Mouse (Mus musculus) adrenal gland, adult 8-10 months (tissue): ENCODE measurements around the gene Alyref. TPM values are rescaled to one million over a fixed set of nuclear protein-coding genes. Genes with fewer than 3 reads are reported as not detected.

ENCODE experiments used
- DNase-seq: peaks from one replicate; pipeline ENCODE4 v3.0.0; 2022
- total RNA-seq, 4 experiments: library from RNA; stranded (reverse); gene quantifications; 2 replicates each; pipeline ENCODE4 v1.2.4; 2022

The Alyref gene
- 100 to 1,000 TPM in 1 of 4 experiments, 10 to 100 TPM in 3; 52.1 to 102 (median 72.7) TPM for total RNA-seq

DNA sequence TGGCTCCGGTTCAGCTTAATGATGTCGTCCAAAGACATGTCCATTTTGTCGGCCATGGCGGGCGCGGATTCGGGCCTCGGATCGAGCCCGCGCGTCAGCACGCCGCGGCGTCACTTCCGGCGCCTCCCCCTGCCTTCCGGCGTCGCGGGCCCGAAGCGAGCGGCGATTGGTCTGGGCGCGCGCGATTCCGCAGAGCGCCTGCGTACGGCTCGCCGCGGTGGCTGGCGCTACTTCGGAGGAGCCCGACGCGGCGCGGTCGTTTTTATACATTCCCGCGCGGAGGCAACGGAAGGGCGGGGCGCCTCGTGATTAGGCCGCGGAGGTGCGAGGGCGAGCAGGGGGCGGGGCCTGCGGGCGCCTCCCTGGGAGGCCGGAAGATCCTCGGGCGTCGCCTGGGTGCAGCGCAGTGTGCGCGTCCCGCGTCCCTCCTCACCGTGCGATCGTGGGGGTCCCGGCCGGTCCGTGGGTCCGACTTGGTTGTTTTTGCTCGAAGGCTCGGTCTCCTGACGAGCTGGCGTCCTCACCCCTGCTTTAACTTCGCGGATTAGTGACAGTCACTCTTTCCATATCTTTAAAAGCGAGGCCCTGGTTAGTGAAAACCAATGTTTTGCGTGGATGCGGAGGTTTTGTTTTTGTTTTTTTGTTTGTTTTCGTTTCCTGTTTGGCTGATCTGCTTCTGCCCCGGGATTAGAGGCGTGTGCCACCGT, at the start of gene Alyref, which contains the start of gene Anapc11:
Alyref (minus strand) TSS at position 83 of the 707 bp plus-strand sequence.
Anapc11 (plus strand) TSS at position 139 of the 707 bp plus-strand sequence.
- peak; percentile 89 for DNase-seq

GRCm38 (mm10) chr11:120647047-120647830, 49.1 kb upstream of the Alyref start:
- no peak for DNase-seq

DNA sequence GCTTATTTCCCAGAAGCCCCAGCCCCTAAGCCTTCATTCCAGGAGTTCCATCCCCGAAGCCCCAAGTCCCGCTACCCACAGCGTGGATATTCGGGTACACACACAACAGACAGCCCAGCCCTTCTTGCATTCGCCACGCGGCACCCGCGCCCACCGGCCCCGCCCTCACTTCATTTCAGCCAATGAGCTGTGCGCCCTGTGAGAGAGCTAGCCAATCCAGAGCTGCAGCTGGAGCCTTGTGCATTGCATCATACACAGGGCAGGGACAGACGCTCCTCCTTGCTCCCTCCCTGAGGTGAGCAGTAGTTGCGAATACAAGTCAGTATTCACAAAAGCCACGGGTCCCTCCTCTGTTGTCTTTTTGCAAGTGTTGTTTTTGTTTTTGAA, 45.4 kb upstream of the Alyref start, which contains the start of gene Pycr1:
Pycr1 (minus strand) TSS at position 169 of the 387 bp plus-strand sequence.
- DNase-seq, result peak; percentile 91

GRCm38 (mm10) chr11:120642939-120643600, 44.9 kb upstream of the Alyref start:
- DNase-seq, result no peak

DNA sequence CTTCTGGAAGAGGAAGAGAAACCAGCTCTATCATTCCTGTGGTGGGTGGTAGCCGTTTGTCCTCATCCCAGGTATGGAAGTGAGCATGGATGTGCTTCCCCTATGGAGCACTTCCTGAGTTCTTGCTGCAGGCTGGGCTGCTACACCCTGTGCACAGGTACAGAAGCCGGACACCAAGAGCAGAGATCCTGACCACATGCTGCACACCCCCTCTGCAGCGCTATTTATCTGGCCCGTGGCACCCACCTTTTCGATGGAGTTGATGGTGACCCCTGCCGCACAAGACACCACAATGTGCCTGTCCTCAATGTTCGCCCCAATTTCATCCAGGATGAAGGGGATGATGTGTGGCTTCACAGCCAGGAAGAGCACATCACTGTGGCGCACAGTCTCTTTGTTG, 43.7 kb upstream of the Alyref start:
- DNase-seq, result no peak

DNA sequence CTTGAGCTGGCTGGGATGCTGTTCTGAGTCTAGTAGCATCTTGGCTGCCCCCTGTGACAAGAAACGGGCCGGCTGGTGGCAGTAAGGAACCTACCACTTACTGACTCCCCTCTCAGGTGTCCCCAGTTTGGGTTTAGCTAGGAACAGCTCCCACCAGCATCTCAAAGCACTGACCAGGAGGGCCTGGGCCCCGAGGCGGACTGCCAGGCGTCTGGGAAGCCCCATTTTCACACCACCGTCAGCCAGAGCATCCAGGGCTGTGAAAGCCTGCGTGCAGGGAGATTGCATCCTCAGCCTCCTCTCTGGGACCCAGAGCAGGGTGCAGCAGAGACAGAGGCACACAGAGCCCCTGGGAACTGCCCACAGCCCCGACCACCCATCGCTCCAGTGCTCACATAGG, 43.1 kb upstream of the Alyref start:
- DNase-seq, result no peak

GRCm38 (mm10) chr11:120634810-120635209, 36.6 kb upstream of the Alyref start:
- DNase-seq, result no peak

- DNase-seq, result peak; percentile 91
These were observed 35.6 kb upstream of the Alyref start, which contains the start of gene Mafg for GRCm38 (mm10) chr11:120633520-120634343. Mafg (minus strand) TSS chr11:120633600.

DNA sequence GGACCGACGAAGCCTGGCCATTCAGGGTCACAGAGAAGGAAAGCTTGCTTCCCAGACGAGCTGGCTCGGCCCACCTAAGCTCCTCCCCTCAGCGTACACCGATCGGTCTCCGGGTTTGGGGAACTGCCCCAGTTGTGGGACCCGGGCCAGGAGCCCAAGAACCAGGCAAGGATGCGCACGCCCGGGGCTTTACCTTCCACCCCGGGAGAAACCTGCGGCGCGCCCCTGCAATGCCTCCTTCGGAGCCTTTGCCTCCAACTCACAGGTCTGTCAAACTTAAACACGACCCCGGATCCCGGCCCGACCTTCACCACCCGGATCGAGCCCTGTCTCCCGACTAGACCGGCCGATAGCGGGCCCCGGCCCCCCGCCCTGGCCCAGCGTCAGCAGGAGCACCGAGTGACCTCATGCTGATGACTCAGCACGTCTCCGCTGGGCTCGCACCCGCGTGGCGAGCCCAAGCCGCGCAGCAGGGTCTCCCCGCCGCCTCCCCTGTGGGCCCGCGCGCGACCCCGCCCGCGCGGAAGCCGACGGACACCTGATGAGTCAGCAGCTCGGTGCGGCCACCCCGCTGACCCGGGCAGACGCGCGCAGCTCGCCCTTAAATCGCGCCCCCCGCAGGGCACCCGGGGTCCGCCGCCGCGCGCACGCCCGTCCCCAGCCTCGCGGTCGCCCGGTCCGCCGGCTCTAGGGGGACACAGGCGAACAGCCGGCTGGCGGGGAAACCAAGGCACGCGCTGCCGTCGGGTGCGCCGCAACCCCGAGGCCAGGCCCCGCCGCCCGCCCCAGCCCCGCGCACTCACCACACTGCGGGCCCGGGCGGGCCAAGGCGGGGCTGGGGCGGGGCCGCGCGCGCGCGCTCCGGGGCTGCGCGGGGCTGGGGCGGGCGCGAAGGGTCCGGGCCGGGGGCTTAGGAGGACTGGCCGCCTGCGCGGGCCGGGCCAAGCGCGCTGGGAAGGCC, 34.7 kb upstream of the Alyref start:
- peak; percentile 85 for DNase-seq

- DNase-seq, result no peak
These were observed 33.7 kb upstream of the Alyref start for GRCm38 (mm10) chr11:120631726-120632448.

- DNase-seq, result no peak
These were observed 32.9 kb upstream of the Alyref start for GRCm38 (mm10) chr11:120630881-120631725.

- DNase-seq, result no peak
These were observed 32.3 kb upstream of the Alyref start for GRCm38 (mm10) chr11:120630401-120630871.

- DNase-seq, result no peak
These were observed 31.7 kb upstream of the Alyref start for GRCm38 (mm10) chr11:120629911-120630310.

GRCm38 (mm10) chr11:120629341-120629730, 31.2 kb upstream of the Alyref start:
- no peak for DNase-seq

GRCm38 (mm10) chr11:120628601-120629340, 30.6 kb upstream of the Alyref start:
- no peak for DNase-seq

DNA sequence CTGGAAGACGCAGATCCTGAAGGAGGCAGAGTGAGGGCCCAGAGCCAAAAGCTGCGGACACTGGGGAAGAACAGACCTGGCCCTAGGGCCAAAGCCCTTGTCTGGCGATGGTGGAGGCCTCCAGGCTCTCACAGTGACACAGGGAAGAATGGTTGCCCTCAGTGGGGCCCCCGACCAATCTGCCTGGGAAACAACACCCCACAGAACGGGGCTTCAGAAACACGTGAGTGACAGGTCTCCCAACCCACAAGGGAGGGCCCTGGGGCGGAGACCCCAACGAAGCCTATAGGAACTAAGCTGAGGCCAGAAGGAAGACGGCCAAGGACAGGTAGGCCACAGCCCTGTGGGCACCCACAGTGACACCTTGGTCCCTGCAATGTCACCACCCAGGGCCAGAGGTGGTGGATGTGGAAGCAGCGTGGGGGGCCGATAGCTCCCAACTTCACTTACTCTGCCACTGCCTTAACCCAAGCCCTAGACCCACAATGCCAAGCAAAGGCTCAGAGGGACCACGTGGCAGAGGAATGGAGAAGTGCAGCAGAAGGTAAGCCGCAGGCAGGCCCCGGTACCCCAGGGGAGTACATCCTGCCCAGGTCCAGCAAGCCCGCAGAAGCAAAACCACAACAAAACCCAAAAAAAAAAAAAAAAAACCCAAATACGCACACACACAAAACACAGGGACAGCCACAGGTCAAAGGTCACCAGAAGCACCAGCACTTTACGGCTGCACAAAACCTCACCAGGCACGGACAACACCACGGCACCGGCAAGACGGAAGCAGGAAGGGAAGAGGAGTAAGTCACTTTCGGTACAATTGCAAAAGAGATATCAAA, 29.5 kb upstream of the Alyref start:
- no peak for DNase-seq

GRCm38 (mm10) chr11:120626785-120627467, 28.8 kb upstream of the Alyref start:
- no peak for DNase-seq
